Mouse (Mus musculus) myocyte (in vitro differentiated cells): ENCODE measurements around the gene Ndufa8. TPM values are rescaled to one million over a fixed set of nuclear protein-coding genes. Genes with fewer than 3 reads are reported as not detected.

Experiments
- H3K27me3 ChIP-seq: one replicate; pipeline ENCODE4 v1.6.1; 2011; ENCODE audit not compliant: control insufficient read depth, insufficient read depth, insufficient read length
- H3K36me3 ChIP-seq: one replicate; pipeline ENCODE4 v1.6.1; 2011; ENCODE audit not compliant: control insufficient read depth, insufficient read depth
- H3K4me2 ChIP-seq: one replicate; pipeline ENCODE4 v1.6.1; 2011; ENCODE audit warnings: low read depth, control low read depth
- H3K4me3 ChIP-seq: one replicate; pipeline ENCODE4 v1.5.1; 2011; ENCODE audit warnings: mild to moderate bottlenecking, control low read depth, moderate library complexity
- H3K79me2 ChIP-seq: one replicate; pipeline ENCODE4 v1.6.1; 2011; ENCODE audit not compliant: control insufficient read depth, insufficient read depth
- H3ac ChIP-seq: one replicate; pipeline ENCODE4 v1.6.1; 2011; ENCODE audit not compliant: control insufficient read depth, insufficient read length
- CEBPB ChIP-seq: IDR thresholded peaks from 2 replicates; pipeline ENCODE4 v1.6.1; 2011; ENCODE audit warnings: mild to moderate bottlenecking, moderate library complexity; ENCODE audit not compliant: poor library complexity, insufficient read depth, severe bottlenecking
- E2F4 ChIP-seq: IDR thresholded peaks from one replicate; pipeline ENCODE4 v1.6.1; 2011; ENCODE audit warnings: mild to moderate bottlenecking, control low read depth, moderate library complexity; ENCODE audit not compliant: insufficient read depth
- MAX ChIP-seq: IDR thresholded peaks from one replicate; pipeline ENCODE4 v1.6.1; 2011; ENCODE audit warnings: low read depth, mild to moderate bottlenecking, control low read depth
- MYOD1 ChIP-seq, 3 experiments: IDR thresholded peaks; one replicate each; pipeline ENCODE4 v1.6.1; 2011; ENCODE audit warnings: control low read depth in 2 of 3, low read depth in 2 of 3, mild to moderate bottlenecking in 2 of 3, moderate library complexity in 1 of 3; ENCODE audit not compliant: insufficient read length in 2 of 3, control insufficient read depth in 1 of 3
- MYOG ChIP-seq, 3 experiments: IDR thresholded peaks; one replicate each; pipeline ENCODE4 v1.6.1; 2011; ENCODE audit warnings: control low read depth in 2 of 3, low read depth in 2 of 3, mild to moderate bottlenecking in 2 of 3; ENCODE audit not compliant: insufficient read length in 2 of 3, control insufficient read depth in 1 of 3, insufficient read depth in 1 of 3
- POLR2A ChIP-seq: IDR thresholded peaks from one replicate; pipeline ENCODE4 v1.6.1; 2011; ENCODE audit warnings: low read depth, mild to moderate bottlenecking, control low read depth, moderate library complexity; ENCODE audit not compliant: insufficient read length
- POLR2AphosphoS2 ChIP-seq: IDR thresholded peaks from one replicate; pipeline ENCODE4 v1.6.1; 2011; ENCODE audit warnings: low read depth, control low read depth; ENCODE audit not compliant: insufficient read length
- REST ChIP-seq: IDR thresholded peaks from one replicate; pipeline ENCODE4 v1.6.1; 2011; ENCODE audit warnings: mild to moderate bottlenecking, control low read depth, moderate library complexity; ENCODE audit not compliant: insufficient read depth, insufficient read length
- SRF ChIP-seq: IDR thresholded peaks from one replicate; pipeline ENCODE4 v1.6.1; 2011; ENCODE audit warnings: low read depth; ENCODE audit not compliant: control insufficient read depth, insufficient read length
- TCF12 ChIP-seq: IDR thresholded peaks from one replicate; pipeline ENCODE4 v1.6.1; 2011; ENCODE audit warnings: mild to moderate bottlenecking, control low read depth; ENCODE audit not compliant: poor library complexity, insufficient read depth, severe bottlenecking
- TCF3 ChIP-seq: IDR thresholded peaks from one replicate; pipeline ENCODE4 v1.6.1; 2011; ENCODE audit warnings: low read depth, control low read depth; ENCODE audit not compliant: insufficient read length
- USF1 ChIP-seq: IDR thresholded peaks from one replicate; pipeline ENCODE4 v1.6.1; 2011; ENCODE audit warnings: low read depth, mild to moderate bottlenecking, control low read depth, moderate library complexity
- polyA plus RNA-seq: library from polyadenylated mRNA; unstranded; fragments of >200 nt; fragmentation: generic; extraction: Trizol; gene quantifications from one replicate; pipeline ENCODE4 v1.2.1, GENCODE M21; 2012; ENCODE audit warnings: missing spikeins

The Ndufa8 gene
- polyA plus RNA-seq, 1 experiment = 299 TPM

- Histone ChIP-seq H3K4me3 (no peak overlapping the region), H3ac (no peak overlapping the region), H3K36me3 (peaks cover 8% of the 10 kb centered on the region), H3K27me3 (no peaks in the 10 kb centered on the region), H3K4me2 (no peak overlapping the region), H3K79me2 (no peaks in the 10 kb centered on the region)
- TF ChIP-seq SRF (no peak), POLR2AphosphoS2 (no peak), E2F4 (no peak), MYOG (IDR thresholded peaks at IDR 0.05; ENCODE audit: control insufficient read depth in 1 of 3, insufficient read depth in 1 of 3, insufficient read length in 2 of 3, low read depth in 2 of 3) (no peak), TCF3 (no peak)
These were observed 14.3 kb downstream of the Ndufa8 start for GRCm38 (mm10) chr2:36034898-36035297.

GRCm38 (mm10) chr2:36033966-36034365, 15.2 kb downstream of the Ndufa8 start:
- no peak for TF ChIP-seq POLR2A
- TF ChIP-seq MYOD1 (IDR thresholded peaks at IDR 0.05; ENCODE audit: control insufficient read depth in 1 of 3, insufficient read length in 2 of 3, low read depth in 2 of 3) = no peak
- no peak for TF ChIP-seq POLR2AphosphoS2
- no peak for TF ChIP-seq USF1
- no peak for TF ChIP-seq REST
- no peak for TF ChIP-seq TCF3
- TF ChIP-seq E2F4 = no peak
- TF ChIP-seq SRF = no peak
- TF ChIP-seq MYOG (IDR thresholded peaks at IDR 0.05; ENCODE audit: control insufficient read depth in 1 of 3, insufficient read depth in 1 of 3, insufficient read length in 2 of 3, low read depth in 2 of 3) = no peak
- no peak for TF ChIP-seq CEBPB
- no peak for TF ChIP-seq TCF12
- TF ChIP-seq MAX = no peak

GRCm38 (mm10) chr2:36032884-36033283, 16.3 kb downstream of the Ndufa8 start:
- Histone ChIP-seq H3K27me3 (peaks cover 6% of the 10 kb centered on the region), H3K4me2 (no peak overlapping the region), H3K4me3 (no peak overlapping the region), H3K79me2 (no peaks in the 10 kb centered on the region), H3ac (no peak overlapping the region), H3K36me3 (peaks cover 8% of the 10 kb centered on the region)
- TF ChIP-seq POLR2A (no peak), USF1 (no peak), MAX (no peak), MYOG (IDR thresholded peaks at IDR 0.05; ENCODE audit: control insufficient read depth in 1 of 3, insufficient read depth in 1 of 3, insufficient read length in 2 of 3, low read depth in 2 of 3) (no peak), CEBPB (no peak), SRF (no peak), E2F4 (no peak), POLR2AphosphoS2 (no peak), REST (no peak), TCF3 (no peak), MYOD1 (IDR thresholded peaks at IDR 0.05; ENCODE audit: control insufficient read depth in 1 of 3, insufficient read length in 2 of 3, low read depth in 2 of 3) (no peak), TCF12 (no peak)

More at GRCm38 (mm10) chr2:36033966-36034365, 15.2 kb downstream of the Ndufa8 start:
- peaks cover 8% of the 10 kb centered on the region for H3K36me3 ChIP-seq
- H3K27me3 ChIP-seq = no peaks in the 10 kb centered on the region
- no peak overlapping the region for H3K4me2 ChIP-seq
- H3ac ChIP-seq = no peak overlapping the region
- H3K4me3 ChIP-seq = no peak overlapping the region
- no peaks in the 10 kb centered on the region for H3K79me2 ChIP-seq

GRCm38 (mm10) chr2:36023291-36023690, 25.9 kb downstream of the Ndufa8 start:
- Histone ChIP-seq H3K4me2 (no peak overlapping the region), H3K4me3 (no peak overlapping the region), H3K36me3 (no peaks in the 10 kb centered on the region), H3K79me2 (no peaks in the 10 kb centered on the region), H3ac (no peak overlapping the region), H3K27me3 (peaks cover 18% of the 10 kb centered on the region)
- TF ChIP-seq E2F4 (no peak), TCF3 (no peak), CEBPB (no peak), POLR2A (no peak), TCF12 (no peak), POLR2AphosphoS2 (no peak), USF1 (no peak), MYOG (IDR thresholded peaks at IDR 0.05; ENCODE audit: control insufficient read depth in 1 of 3, insufficient read depth in 1 of 3, insufficient read length in 2 of 3, low read depth in 2 of 3) (no peak), REST (no peak), SRF (no peak), MAX (no peak), MYOD1 (IDR thresholded peaks at IDR 0.05; ENCODE audit: control insufficient read depth in 1 of 3, insufficient read length in 2 of 3, low read depth in 2 of 3) (no peak)

- Histone ChIP-seq H3K27me3 (peaks cover 11% of the 10 kb centered on the region), H3ac (no peak overlapping the region), H3K4me2 (peak overlapping the region; percentile 44), H3K36me3 (no peaks in the 10 kb centered on the region), H3K4me3 (no peak overlapping the region), H3K79me2 (no peaks in the 10 kb centered on the region)
- TF ChIP-seq CEBPB (no peak), TCF12 (no peak), POLR2AphosphoS2 (no peak)
These were observed 27.6 kb downstream of the Ndufa8 start for GRCm38 (mm10) chr2:36021385-36022159.
